In the genomic region with DNA sequence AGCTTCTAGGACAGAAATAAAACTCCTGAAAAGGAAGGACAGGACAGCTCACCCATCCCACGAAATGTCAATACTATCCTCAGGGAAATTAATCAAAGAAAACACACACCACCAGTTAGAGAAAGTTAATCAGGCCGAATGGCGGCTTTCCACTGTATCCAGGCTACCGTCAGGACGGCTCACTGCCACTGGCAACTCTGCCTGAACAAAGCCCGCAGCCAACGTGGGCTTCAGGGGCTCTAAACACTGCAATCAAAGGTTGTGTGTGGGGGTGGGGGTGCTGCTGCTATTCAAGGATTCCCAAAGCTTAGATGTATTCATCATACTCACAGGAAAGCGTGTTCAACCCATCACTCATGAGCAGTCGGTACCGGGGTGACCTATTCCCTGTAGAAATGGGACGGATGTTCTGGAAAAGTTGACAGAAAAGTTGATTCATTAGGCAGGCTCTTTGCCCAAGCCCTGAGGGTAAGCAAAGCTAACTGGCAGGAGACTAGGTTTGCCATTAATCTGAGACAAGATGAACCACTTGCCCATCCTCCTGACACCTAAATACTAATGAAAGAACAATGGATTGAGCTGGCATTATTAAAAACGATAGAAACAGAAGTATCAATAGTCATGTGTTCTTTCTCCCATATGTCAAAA, we compare ENCODE assay signal across 21 mouse cellular contexts. TPM values are rescaled to one million over a fixed set of nuclear protein-coding genes. Genes with fewer than 3 reads are reported as not detected.
DNase-seq lines count a peak whose midpoint lies in the region; ATAC-seq and TF ChIP-seq lines count a peak whose summit lies in the region.
"Had no signal": no experiment of that assay in that cellular context is flagged by ENCODE, and none has a peak within 500 bp of the region (broad histone marks: within the 10 kb centered on the region; RNA-seq: fewer than 3 reads in every experiment).

No protein-coding gene starts in this region.

- DNase-seq in cerebellum, adult 2 months: no peak
- DNase-seq in cerebellum, adult 8-10 months: no peak
- DNase-seq in intestine, embryonic 14.5 days (ENCODE audit: low spot score): peak; percentile 35
- DNase-seq in natural killer cell, adult 2 months (ENCODE audit: low spot score in 2 of 2): no peak
- DNase-seq in ovary, postnatal 10 days (ENCODE audit: low spot score): no peak
- DNase-seq: adrenal gland, postnatal 10 days; cerebellum, postnatal 25 days; gastrocnemius, adult 2 months; heart, adult 2 months; spleen, adult 18-20 months; thymus, postnatal 25 days had no signal

- no peak for TF ChIP-seq CTCF in cerebellum, adult 2 months (IDR thresholded peaks at IDR 0.05; ENCODE audit: borderline replicate concordance, insufficient read depth, low read depth, low read length)
- no peak for TF ChIP-seq CTCF in intestine, postnatal 0 days (IDR thresholded peaks at IDR 0.05; ENCODE audit: low read depth)

- no peaks in the 10 kb centered on the region for H3K27me3 ChIP-seq in cerebellum, adult 2 months (ENCODE audit: control insufficient read depth, insufficient read depth, low read length)
- no peaks in the 10 kb centered on the region for H3K27me3 ChIP-seq in intestine, embryonic 14.5 days (replicated peaks; ENCODE audit: control insufficient read depth, insufficient read depth, low read length)
- H3K27me3 ChIP-seq in intestine, postnatal 0 days (replicated peaks; ENCODE audit: control insufficient read depth, insufficient read depth, low read length): no peaks in the 10 kb centered on the region
- H3K27me3 ChIP-seq in midbrain, embryonic 16.5 days (ENCODE audit: control insufficient read depth, insufficient read depth, low read depth, low read length): no peaks in the 10 kb centered on the region
- H3K27me3 ChIP-seq in midbrain, embryonic 15.5 days (replicated peaks): no peaks in the 10 kb centered on the region
- H3K27me3 ChIP-seq: embryonic facial prominence, embryonic 15.5 days; heart, embryonic 15.5 days; limb, embryonic 15.5 days; liver, embryonic 15.5 days; neural tube, embryonic 12.5 days; Patski had no signal

- 0 out of 2 replicates have a peak overlapping the region, but pooled peaks have one; percentile 47 for H3K27ac ChIP-seq in cerebellum, adult 2 months (ENCODE audit: insufficient read depth, low read length)
- H3K27ac ChIP-seq in intestine, embryonic 14.5 days (ENCODE audit: low read depth): no peak overlapping the region
- no peak overlapping the region for H3K27ac ChIP-seq in intestine, postnatal 0 days (ENCODE audit: low read depth, low read length)
- peak overlapping the region; percentile 6; the same call in 1 of the 2 replicates for H3K27ac ChIP-seq in midbrain, embryonic 16.5 days (ENCODE audit: low read length)
- no peak overlapping the region for H3K27ac ChIP-seq in midbrain, embryonic 15.5 days
- H3K27ac ChIP-seq: embryonic facial prominence, embryonic 15.5 days; forebrain, embryonic 10.5 days; gastrocnemius, adult 2 months; heart, embryonic 15.5 days; limb, embryonic 15.5 days; liver, embryonic 15.5 days; neural tube, embryonic 12.5 days had no signal

- 67% methylated on average over 12 of the region's 12 CpGs for WGBS in cerebellum, adult 2 months
- WGBS in intestine, embryonic 14.5 days: 89% methylated on average over 12 of the region's 12 CpGs
- WGBS in intestine, postnatal 0 days: 89% methylated on average over 12 of the region's 12 CpGs
- 72% methylated on average over 12 of the region's 12 CpGs for WGBS in midbrain, embryonic 16.5 days
- WGBS in midbrain, embryonic 15.5 days: 71% methylated on average over 12 of the region's 12 CpGs

- H3K4me3 ChIP-seq in cerebellum, adult 2 months (replicated peaks; ENCODE audit: insufficient read depth, low read depth, low read length): no peak overlapping the region
- no peak overlapping the region for H3K4me3 ChIP-seq in intestine, embryonic 14.5 days (ENCODE audit: low read depth, low read length)
- H3K4me3 ChIP-seq in intestine, postnatal 0 days (ENCODE audit: low read depth, low read length): no peak overlapping the region
- H3K4me3 ChIP-seq in midbrain, embryonic 16.5 days (ENCODE audit: low read depth, low read length): no peak overlapping the region
- H3K4me3 ChIP-seq in midbrain, embryonic 15.5 days: no peak overlapping the region
- H3K4me3 ChIP-seq: embryonic facial prominence, embryonic 15.5 days; forebrain, embryonic 10.5 days; gastrocnemius, adult 2 months; heart, adult 2 months; heart, embryonic 15.5 days; limb, embryonic 15.5 days; liver, embryonic 15.5 days; neural tube, embryonic 12.5 days had no signal

- no peaks in the 10 kb centered on the region for H3K9me3 ChIP-seq in intestine, embryonic 14.5 days (ENCODE audit: control insufficient read depth, low read length)
- H3K9me3 ChIP-seq in intestine, postnatal 0 days (ENCODE audit: control insufficient read depth): no peaks in the 10 kb centered on the region
- no peaks in the 10 kb centered on the region for H3K9me3 ChIP-seq in midbrain, embryonic 16.5 days (replicated peaks; ENCODE audit: control insufficient read depth, low read length, poor library complexity, severe bottlenecking)
- H3K9me3 ChIP-seq in midbrain, embryonic 15.5 days: no peaks in the 10 kb centered on the region
- H3K9me3 ChIP-seq: embryonic facial prominence, embryonic 15.5 days; forebrain, embryonic 10.5 days; heart, embryonic 15.5 days; limb, embryonic 15.5 days; liver, embryonic 15.5 days; neural tube, embryonic 12.5 days had no signal

- H3K4me2 ChIP-seq in intestine, embryonic 14.5 days (ENCODE audit: low read length): no peak overlapping the region
- H3K4me2 ChIP-seq in intestine, postnatal 0 days (replicated peaks; ENCODE audit: low read depth): no peak overlapping the region
- H3K4me2 ChIP-seq in midbrain, embryonic 16.5 days (ENCODE audit: low read length): no peak overlapping the region
- H3K4me2 ChIP-seq in midbrain, embryonic 15.5 days: no peak overlapping the region
- H3K4me2 ChIP-seq: embryonic facial prominence, embryonic 15.5 days; heart, embryonic 15.5 days; limb, embryonic 15.5 days; liver, embryonic 15.5 days; neural tube, embryonic 12.5 days had no signal

- H3K36me3 ChIP-seq in intestine, embryonic 14.5 days (ENCODE audit: control insufficient read depth, insufficient read depth, low read length): peaks cover 50% of the 10 kb centered on the region
- peaks cover 33% of the 10 kb centered on the region for H3K36me3 ChIP-seq in intestine, postnatal 0 days (ENCODE audit: control insufficient read depth, insufficient read depth)
- H3K36me3 ChIP-seq in midbrain, embryonic 16.5 days (ENCODE audit: control insufficient read depth, insufficient read depth, low read length): peaks cover 12% of the 10 kb centered on the region; the same call in 1 of the 2 replicates
- H3K36me3 ChIP-seq in midbrain, embryonic 15.5 days (replicated peaks): peaks cover 6% of the 10 kb centered on the region; the same call in 1 of the 2 replicates

- no peak for TF ChIP-seq POLR2A in cerebellum, adult 2 months (IDR thresholded peaks at IDR 0.05; ENCODE audit: borderline replicate concordance, insufficient read depth, low read length)

- ATAC-seq in intestine, embryonic 14.5 days (replicated peaks; ENCODE audit: low FRiP score, low TSS enrichment, low read depth): no peak
- no peak for ATAC-seq in intestine, postnatal 0 days
- ATAC-seq in midbrain, embryonic 16.5 days: no peak
- ATAC-seq in midbrain, embryonic 15.5 days (replicated peaks): no peak
- ATAC-seq: Patski had no signal

- H3K9ac ChIP-seq in intestine, embryonic 14.5 days (ENCODE audit: low read length): no peak overlapping the region
- no peak overlapping the region for H3K9ac ChIP-seq in intestine, postnatal 0 days (ENCODE audit: low read depth, low read length)
- no peak overlapping the region for H3K9ac ChIP-seq in midbrain, embryonic 16.5 days (ENCODE audit: low read depth, low read length)
- no peak overlapping the region for H3K9ac ChIP-seq in midbrain, embryonic 15.5 days
- H3K9ac ChIP-seq: embryonic facial prominence, embryonic 15.5 days; heart, embryonic 15.5 days; limb, embryonic 15.5 days; liver, embryonic 15.5 days; neural tube, embryonic 12.5 days had no signal

- no peaks in the 10 kb centered on the region for H3K4me1 ChIP-seq in cerebellum, adult 2 months (ENCODE audit: control insufficient read depth, insufficient read depth, low read length)
- peaks cover 8% of the 10 kb centered on the region; the same call in 1 of the 2 replicates for H3K4me1 ChIP-seq in intestine, embryonic 14.5 days (replicated peaks; ENCODE audit: control insufficient read depth, insufficient read depth, low read length)
- no peaks in the 10 kb centered on the region for H3K4me1 ChIP-seq in intestine, postnatal 0 days (replicated peaks; ENCODE audit: control insufficient read depth, insufficient read depth, low read length)
- no peaks in the 10 kb centered on the region for H3K4me1 ChIP-seq in midbrain, embryonic 16.5 days (ENCODE audit: control insufficient read depth, insufficient read depth, low read length)
- H3K4me1 ChIP-seq in midbrain, embryonic 15.5 days: no peaks in the 10 kb centered on the region
- H3K4me1 ChIP-seq: embryonic facial prominence, embryonic 15.5 days; limb, embryonic 15.5 days; neural tube, embryonic 12.5 days had no signal

RNA-seq across cellular contexts. Expression of gene Rpa1, which starts 7.3 kb away (rescaled TPM):
- 59.3 and 64.2 TPM in 2 replicates for polyA plus RNA-seq in cerebellum, adult 2 months (2012; rRNA removed)
- polyA plus RNA-seq in intestine, embryonic 14.5 days (2014; fragmentation: Nextera tagmentation; extraction: Ambion mirVana): 103 and 116 TPM in 2 replicates
- polyA plus RNA-seq in intestine, postnatal 0 days (2015; fragmentation: Nextera tagmentation; extraction: Ambion mirVana): 32.1 and 34.4 TPM in 2 replicates
- 50.6 and 50.7 TPM in 2 replicates for polyA plus RNA-seq in midbrain, embryonic 16.5 days (2015; fragmentation: Nextera tagmentation; extraction: Ambion mirVana)
- polyA plus RNA-seq in midbrain, embryonic 15.5 days (2015; fragmentation: Nextera tagmentation; extraction: Ambion mirVana): 49.1 and 49.6 TPM in 2 replicates

RNA-seq across cellular contexts. Expression of gene Smyd4, which starts 7.4 kb away (rescaled TPM):
- polyA plus RNA-seq in cerebellum, adult 2 months (2012; rRNA removed): 9.1 and 9.2 TPM in 2 replicates
- polyA plus RNA-seq in intestine, embryonic 14.5 days (2014; fragmentation: Nextera tagmentation; extraction: Ambion mirVana): 11.6 and 12.5 TPM in 2 replicates
- polyA plus RNA-seq in intestine, postnatal 0 days (2015; fragmentation: Nextera tagmentation; extraction: Ambion mirVana): 3.1 and 3.4 TPM in 2 replicates
- polyA plus RNA-seq in midbrain, embryonic 16.5 days (2015; fragmentation: Nextera tagmentation; extraction: Ambion mirVana): 17.3 TPM in 2 replicates
- 16.8 and 17.2 TPM in 2 replicates for polyA plus RNA-seq in midbrain, embryonic 15.5 days (2015; fragmentation: Nextera tagmentation; extraction: Ambion mirVana)

Comparison
In these comparisons a context has a peak if more than half of its experiments do, and no peak if none do; other contexts are left out.
1. H3K27ac ChIP-seq: peak in cerebellum, adult 2 months (single experiment) and midbrain, embryonic 16.5 days (single experiment); none in intestine, embryonic 14.5 days (single experiment), intestine, postnatal 0 days (single experiment) and midbrain, embryonic 15.5 days (single experiment).